Mouse (Mus musculus): Measurements from ENCODE around the gene Med18. TPM values are rescaled to one million over a fixed set of nuclear protein-coding genes. Genes with fewer than 3 reads are reported as not detected.

Gene Med18
- polyA plus RNA-seq (2012; rRNA removed), result 4.7 and 5.2 TPM in 2 replicates

GRCm38 (mm10) chr4:132463430-132464254 is at the start of gene Med18:
Gene Med18 (minus strand): TSS chr4:132463921.

GRCm38 (mm10) chr4:132510352-132510798 is 46.7 kb upstream of the Med18 start, which contains the start of gene Sesn2:
Gene Sesn2 (minus strand): TSS chr4:132510501.

DNA sequence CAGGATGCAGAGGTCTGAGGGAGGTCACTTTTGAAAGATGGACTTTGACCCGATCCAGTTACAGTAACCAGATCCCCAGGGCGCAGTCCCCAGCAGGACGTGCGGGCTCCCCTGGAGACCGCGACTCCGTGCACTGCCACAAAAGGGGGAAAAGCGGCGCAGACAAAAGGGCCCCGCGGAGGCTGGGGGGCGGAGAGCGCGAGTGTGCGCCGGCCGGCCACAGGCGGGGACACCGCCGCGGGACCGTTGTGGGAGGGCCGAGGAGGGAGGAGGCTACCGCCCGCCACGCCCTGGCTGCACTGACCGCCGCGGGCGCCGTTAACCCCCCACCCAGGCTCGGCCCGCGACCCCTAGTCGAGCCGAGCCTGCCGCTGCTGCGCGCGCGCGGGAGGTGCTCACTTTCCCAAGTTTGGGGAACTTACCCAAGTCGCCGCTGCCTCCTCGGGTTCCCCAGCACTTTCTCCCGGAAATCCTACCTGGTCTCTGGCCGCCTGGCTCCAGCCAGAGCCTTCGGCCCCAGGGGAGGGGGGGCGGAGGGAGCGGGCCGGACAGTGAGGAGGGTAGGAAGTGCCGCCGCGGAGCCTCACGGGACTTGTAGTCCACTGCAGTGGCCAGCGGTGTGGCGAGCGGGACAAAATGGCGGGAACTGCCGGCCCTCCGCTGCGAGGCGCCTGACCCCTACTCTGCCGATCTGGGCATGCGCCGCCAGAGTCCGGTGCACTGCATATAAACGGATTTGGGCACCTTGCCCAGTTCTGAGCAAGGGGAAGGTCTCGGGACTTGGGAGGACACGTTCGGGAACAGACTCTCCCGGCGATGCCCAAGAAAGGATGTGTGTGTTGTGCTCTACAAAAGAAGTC is 41.6 kb downstream of the Med18 start, which contains the start of gene Phactr4:
Gene Phactr4, minus strand, starts transcription at position 567 of the 860 bp plus-strand sequence.

Other genes with a start within 250 kb of the Med18 start
- 8.1 and 8.5 TPM in 2 replicates for gene Gmeb1, start 202.3 kb downstream of the Med18 start, polyA plus RNA-seq (2012; rRNA removed)
- 22.7 and 29.7 TPM in 2 replicates for gene Taf12, start 189.5 kb downstream of the Med18 start, polyA plus RNA-seq (2012; rRNA removed)
- 0.27 and 0.56 TPM in 2 replicates for gene Rab42, start 160.5 kb downstream of the Med18 start, polyA plus RNA-seq (2012; rRNA removed)
- 7.4 and 10.1 TPM in 2 replicates for gene Trnau1ap, start 134.4 kb downstream of the Med18 start, polyA plus RNA-seq (2012; rRNA removed)
- gene Rcc1, start 110.3 kb downstream of the Med18 start, polyA plus RNA-seq (2012; rRNA removed), result 20.5 and 26.5 TPM in 2 replicates
- gene Phactr4, start 41.4 kb downstream of the Med18 start, polyA plus RNA-seq (2012; rRNA removed), result 6.1 and 8.3 TPM in 2 replicates
- 2.9 and 3.3 TPM in 2 replicates for gene Sesn2, start 46.6 kb upstream of the Med18 start, polyA plus RNA-seq (2012; rRNA removed)
- gene Atpif1, start 69.7 kb upstream of the Med18 start, polyA plus RNA-seq (2012; rRNA removed), result 941 and 974 TPM in 2 replicates
- gene Dnajc8, start 71.6 kb upstream of the Med18 start, polyA plus RNA-seq (2012; rRNA removed), result 98.9 and 101 TPM in 2 replicates
- 0.42 and 0.65 TPM in 2 replicates for gene Ptafr, start 100.1 kb upstream of the Med18 start, polyA plus RNA-seq (2012; rRNA removed)
- 11.6 and 13.3 TPM in 2 replicates for gene Eya3, start 175.1 kb upstream of the Med18 start, polyA plus RNA-seq (2012; rRNA removed)